ENCODE assay signal across 13 mouse cellular contexts in genomic region chr1:75369360-75369983, GRCm38 (mm10). TPM values are rescaled to one million over a fixed set of nuclear protein-coding genes. Genes with fewer than 3 reads are reported as not detected.
DNase-seq lines count a peak whose midpoint lies in the region; ATAC-seq and TF ChIP-seq lines count a peak whose summit lies in the region.
"Had no signal": no experiment of that assay in that cellular context is flagged by ENCODE, and none has a peak within 500 bp of the region (broad histone marks: within the 10 kb centered on the region; RNA-seq: fewer than 3 reads in every experiment).

No protein-coding gene starts in this region.

- TF ChIP-seq EP300 in heart, adult 2 months (IDR thresholded peaks at IDR 0.05; ENCODE audit: insufficient read depth, low read depth, low read length): no peak

- DNase-seq in heart, adult 2 months: no peak
- no peak for DNase-seq in heart, adult 8-10 months (ENCODE audit: low spot score)
- no peak for DNase-seq in liver, embryonic 11.5 days (ENCODE audit: low spot score)
- DNase-seq in liver: no peak
- DNase-seq in lung, postnatal 4 days: no peak
- no peak for DNase-seq in midbrain, embryonic 10.5 days (ENCODE audit: low spot score)
- DNase-seq: layer of hippocampus, adult 9-11 months; midbrain, embryonic 14.5 days; right cerebral cortex, adult 18-20 months had no signal

- H3K27ac ChIP-seq in heart, adult 2 months: peak overlapping the region; percentile 77
- H3K27ac ChIP-seq in liver, embryonic 11.5 days (ENCODE audit: low read depth, low read length): no peak overlapping the region
- H3K27ac ChIP-seq in kidney, embryonic 16.5 days (ENCODE audit: low read length): no peak overlapping the region
- no peak overlapping the region for H3K27ac ChIP-seq in stomach, embryonic 16.5 days (ENCODE audit: low read length)
- no peak overlapping the region for H3K27ac ChIP-seq in midbrain, embryonic 10.5 days (replicated peaks)
- H3K27ac ChIP-seq: forebrain, embryonic 12.5 days; hindbrain, embryonic 14.5 days had no signal

- peaks cover 5% of the 10 kb centered on the region for H3K4me1 ChIP-seq in heart, adult 2 months (ENCODE audit: control insufficient read depth, insufficient read depth, low read length)
- peaks cover 4% of the 10 kb centered on the region; the same call in 1 of the 2 replicates for H3K4me1 ChIP-seq in liver, embryonic 11.5 days (replicated peaks; ENCODE audit: control insufficient read depth, insufficient read depth, low read length)
- H3K4me1 ChIP-seq in kidney, embryonic 16.5 days (ENCODE audit: insufficient read depth, low read length): peaks cover 14% of the 10 kb centered on the region
- peaks cover 15% of the 10 kb centered on the region for H3K4me1 ChIP-seq in stomach, embryonic 16.5 days (ENCODE audit: control insufficient read depth, insufficient read depth, low read length)
- peaks cover 31% of the 10 kb centered on the region for H3K4me1 ChIP-seq in midbrain, embryonic 10.5 days

- TF ChIP-seq CTCF in heart, adult 2 months (IDR thresholded peaks at IDR 0.05): no peak

- H3K36me3 ChIP-seq in heart, adult 2 months (ENCODE audit: control insufficient read depth, insufficient read depth, low read length): peaks cover 2% of the 10 kb centered on the region
- no peaks in the 10 kb centered on the region for H3K36me3 ChIP-seq in liver, embryonic 11.5 days (ENCODE audit: control insufficient read depth, insufficient read depth, low read length)
- H3K36me3 ChIP-seq in kidney, embryonic 16.5 days (ENCODE audit: insufficient read depth, low read length): no peaks in the 10 kb centered on the region
- H3K36me3 ChIP-seq in stomach, embryonic 16.5 days (ENCODE audit: control insufficient read depth, insufficient read depth, low read length): no peaks in the 10 kb centered on the region
- no peaks in the 10 kb centered on the region for H3K36me3 ChIP-seq in midbrain, embryonic 10.5 days
- H3K36me3 ChIP-seq: forebrain, embryonic 12.5 days had no signal

- H3K9me3 ChIP-seq in liver, embryonic 11.5 days (ENCODE audit: control insufficient read depth, low read length): no peaks in the 10 kb centered on the region
- H3K9me3 ChIP-seq in kidney, embryonic 16.5 days (ENCODE audit: low read length): no peaks in the 10 kb centered on the region
- H3K9me3 ChIP-seq in stomach, embryonic 16.5 days (replicated peaks; ENCODE audit: control insufficient read depth, low read length): no peaks in the 10 kb centered on the region
- no peaks in the 10 kb centered on the region for H3K9me3 ChIP-seq in midbrain, embryonic 10.5 days (replicated peaks)
- H3K9me3 ChIP-seq: forebrain, embryonic 12.5 days had no signal

- ATAC-seq in liver, embryonic 11.5 days (replicated peaks; ENCODE audit: low FRiP score): no peak
- peak; percentile 43; the same call in 1 of the 2 replicates for ATAC-seq in kidney, embryonic 16.5 days (ENCODE audit: low FRiP score, low TSS enrichment)
- ATAC-seq in stomach, embryonic 16.5 days (ENCODE audit: insufficient read depth, low FRiP score): peak; percentile 23; the same call in 1 of the 2 replicates

- no peak for TF ChIP-seq POLR2A in heart, adult 2 months (IDR thresholded peaks at IDR 0.05; ENCODE audit: insufficient read depth, low read depth, low read length)

- 27% methylated on average over 25 of the region's 25 CpGs for WGBS in heart, adult 2 months
- WGBS in liver, embryonic 11.5 days: 33% methylated on average over 25 of the region's 25 CpGs
- 24% methylated on average over 25 of the region's 25 CpGs for WGBS in kidney, embryonic 16.5 days
- WGBS in stomach, embryonic 16.5 days: 38% methylated on average over 25 of the region's 25 CpGs
- WGBS in midbrain, embryonic 10.5 days: 51% methylated on average over 25 of the region's 25 CpGs

- no peaks in the 10 kb centered on the region for H3K79me2 ChIP-seq in heart, adult 2 months (replicated peaks; ENCODE audit: control insufficient read depth, insufficient read depth, low read length)

- no peaks in the 10 kb centered on the region for H3K27me3 ChIP-seq in heart, adult 2 months (ENCODE audit: control insufficient read depth, insufficient read depth, low read length)
- peaks cover 15% of the 10 kb centered on the region for H3K27me3 ChIP-seq in liver, embryonic 11.5 days (replicated peaks; ENCODE audit: control insufficient read depth, insufficient read depth, low read length)
- peaks cover 8% of the 10 kb centered on the region; the same call in 1 of the 2 replicates for H3K27me3 ChIP-seq in kidney, embryonic 16.5 days (ENCODE audit: insufficient read depth, low read length)
- peaks cover 3% of the 10 kb centered on the region; the same call in 1 of the 2 replicates for H3K27me3 ChIP-seq in stomach, embryonic 16.5 days (ENCODE audit: control insufficient read depth, insufficient read depth, low read length)
- peaks cover 34% of the 10 kb centered on the region for H3K27me3 ChIP-seq in midbrain, embryonic 10.5 days (ENCODE audit: low read depth, poor library complexity, severe bottlenecking)

- H3K4me2 ChIP-seq in liver, embryonic 11.5 days: peak overlapping the region; percentile 15; the same call in 1 of the 2 replicates
- peak overlapping the region; percentile 41 for H3K4me2 ChIP-seq in kidney, embryonic 16.5 days (replicated peaks; ENCODE audit: low read depth, low read length)
- no peak overlapping the region for H3K4me2 ChIP-seq in stomach, embryonic 16.5 days (ENCODE audit: low read depth, low read length)
- H3K4me2 ChIP-seq: forebrain, embryonic 12.5 days; hindbrain, embryonic 14.5 days had no signal

- peak overlapping the region; percentile 41 for H3K9ac ChIP-seq in heart, adult 2 months (ENCODE audit: low read depth, low read length)
- H3K9ac ChIP-seq in liver, embryonic 11.5 days (ENCODE audit: low read depth, low read length): no peak overlapping the region
- no peak overlapping the region for H3K9ac ChIP-seq in kidney, embryonic 16.5 days (replicated peaks; ENCODE audit: low read length)
- H3K9ac ChIP-seq in stomach, embryonic 16.5 days (ENCODE audit: low read length): no peak overlapping the region
- H3K9ac ChIP-seq: forebrain, embryonic 12.5 days; hindbrain, embryonic 14.5 days had no signal

- intact Hi-C loops in heart, adult 2 months (cut with DNase I): no loop called here

- no peak overlapping the region for H3K4me3 ChIP-seq in heart, adult 2 months
- H3K4me3 ChIP-seq in liver, embryonic 11.5 days (ENCODE audit: low read depth, low read length): no peak overlapping the region
- no peak overlapping the region for H3K4me3 ChIP-seq in kidney, embryonic 16.5 days (ENCODE audit: low read length)
- H3K4me3 ChIP-seq in stomach, embryonic 16.5 days (replicated peaks; ENCODE audit: low read length): no peak overlapping the region
- no peak overlapping the region for H3K4me3 ChIP-seq in midbrain, embryonic 10.5 days
- H3K4me3 ChIP-seq: forebrain, embryonic 12.5 days had no signal

RNA-seq across cellular contexts. Expression of gene Speg, which starts 5.6 kb away (rescaled TPM):
- total RNA-seq in heart, adult 2 months (2021): 100 to 1,000 TPM; 131 to 135 TPM
- polyA plus RNA-seq in heart, adult 2 months (2012; rRNA removed): 94.0 and 109 TPM in 2 replicates
- 100 to 1,000 TPM; 131 to 145 (median 137) TPM for total RNA-seq in heart, adult 8-10 months (2022)
- 24.8 and 32.3 TPM in 2 replicates for polyA plus RNA-seq in liver, embryonic 11.5 days (2014; fragmentation: Nextera tagmentation; extraction: Ambion mirVana)
- 61.4 and 61.5 TPM in 2 replicates for polyA plus RNA-seq in kidney, embryonic 16.5 days (2015; fragmentation: Nextera tagmentation; extraction: Ambion mirVana)
- 41.1 and 41.2 TPM in 2 replicates for polyA plus RNA-seq in stomach, embryonic 16.5 days (2015; fragmentation: Nextera tagmentation; extraction: Ambion mirVana)
- 23.6 and 26.9 TPM in 2 replicates for polyA plus RNA-seq in midbrain, embryonic 10.5 days (2016; fragmentation: Nextera tagmentation; extraction: Ambion mirVana)

RNA-seq across cellular contexts. Expression of gene Des, which starts 9.3 kb away (rescaled TPM):
- total RNA-seq in heart, adult 2 months (2021): 1,000 to 10,000 TPM; 1,224 to 1,521 TPM
- polyA plus RNA-seq in heart, adult 2 months (2012; rRNA removed): 719 and 781 TPM in 2 replicates
- total RNA-seq in heart, adult 8-10 months (2022): 1,000 to 10,000 TPM; 1,263 to 1,551 (median 1,367) TPM
- polyA plus RNA-seq in liver, embryonic 11.5 days (2014; fragmentation: Nextera tagmentation; extraction: Ambion mirVana): 13.3 and 14.5 TPM in 2 replicates
- polyA plus RNA-seq in kidney, embryonic 16.5 days (2015; fragmentation: Nextera tagmentation; extraction: Ambion mirVana): 41.6 and 53.6 TPM in 2 replicates
- polyA plus RNA-seq in stomach, embryonic 16.5 days (2015; fragmentation: Nextera tagmentation; extraction: Ambion mirVana): 166 and 194 TPM in 2 replicates
- polyA plus RNA-seq in midbrain, embryonic 10.5 days (2016; fragmentation: Nextera tagmentation; extraction: Ambion mirVana): 1.1 and 2.8 TPM in 2 replicates

RNA-seq across cellular contexts. Expression of gene Dnpep, which starts 51.7 kb away (rescaled TPM):
- total RNA-seq in heart, adult 2 months (2021): 10 to 100 TPM; 70.3 to 84.6 TPM
- 123 and 136 TPM in 2 replicates for polyA plus RNA-seq in heart, adult 2 months (2012; rRNA removed)
- total RNA-seq in heart, adult 8-10 months (2022): 10 to 100 TPM; 85.4 to 89.1 (median 86.9) TPM
- 83.7 and 98.7 TPM in 2 replicates for polyA plus RNA-seq in liver, embryonic 11.5 days (2014; fragmentation: Nextera tagmentation; extraction: Ambion mirVana)
- polyA plus RNA-seq in kidney, embryonic 16.5 days (2015; fragmentation: Nextera tagmentation; extraction: Ambion mirVana): 168 and 184 TPM in 2 replicates
- polyA plus RNA-seq in stomach, embryonic 16.5 days (2015; fragmentation: Nextera tagmentation; extraction: Ambion mirVana): 125 and 139 TPM in 2 replicates
- polyA plus RNA-seq in midbrain, embryonic 10.5 days (2016; fragmentation: Nextera tagmentation; extraction: Ambion mirVana): 157 and 176 TPM in 2 replicates
